Mouse (Mus musculus): ENCODE measurements at regions not wholly inside any gene's neighbourhood (a gene's known extent, or its start where the extent isn't known, plus 50 kb on each side); places are given as distances from the start of the nearest gene placed in this dataset.

DNA sequence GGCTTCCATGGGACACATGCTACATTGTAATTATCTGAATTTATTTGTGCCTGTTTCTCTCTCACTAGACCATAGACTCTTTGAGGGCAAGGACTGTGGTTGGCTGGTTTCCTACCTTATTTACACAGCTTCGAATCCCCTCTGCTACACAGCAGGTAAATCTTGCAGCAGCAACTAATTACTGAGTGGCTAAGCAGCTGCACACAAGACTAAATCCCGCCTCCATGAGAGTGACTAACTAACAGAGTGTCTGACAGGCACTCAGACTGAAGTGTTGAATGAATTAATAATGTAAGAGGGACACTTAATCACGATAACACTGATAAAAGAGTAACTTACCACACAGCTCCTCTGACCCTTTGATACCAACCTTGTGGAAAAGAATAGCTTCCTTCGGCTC, 111.9 kb upstream of the Lrig1 start:
- no peak for DNase-seq

DNA sequence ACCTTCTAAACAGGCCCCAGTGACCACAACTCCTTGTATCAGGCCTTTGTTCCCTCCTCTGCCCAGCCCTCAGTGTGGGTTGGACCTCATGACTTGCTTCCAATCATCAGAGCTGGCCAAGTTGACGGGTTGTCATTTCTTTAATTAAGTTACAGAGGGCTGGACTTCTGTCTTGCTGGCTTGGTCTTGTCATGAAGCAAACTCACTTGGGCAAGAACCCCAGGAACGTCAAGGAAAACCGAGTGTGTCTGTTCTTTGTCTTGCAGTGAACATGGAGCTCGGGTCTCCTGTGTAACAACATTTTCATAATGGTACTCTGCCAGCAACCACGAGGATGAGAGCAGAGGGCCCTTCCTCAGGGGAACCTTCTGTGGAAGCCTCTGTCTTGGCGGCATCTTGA, 107.3 kb upstream of the Lrig1 start:
- no peak for DNase-seq

DNA sequence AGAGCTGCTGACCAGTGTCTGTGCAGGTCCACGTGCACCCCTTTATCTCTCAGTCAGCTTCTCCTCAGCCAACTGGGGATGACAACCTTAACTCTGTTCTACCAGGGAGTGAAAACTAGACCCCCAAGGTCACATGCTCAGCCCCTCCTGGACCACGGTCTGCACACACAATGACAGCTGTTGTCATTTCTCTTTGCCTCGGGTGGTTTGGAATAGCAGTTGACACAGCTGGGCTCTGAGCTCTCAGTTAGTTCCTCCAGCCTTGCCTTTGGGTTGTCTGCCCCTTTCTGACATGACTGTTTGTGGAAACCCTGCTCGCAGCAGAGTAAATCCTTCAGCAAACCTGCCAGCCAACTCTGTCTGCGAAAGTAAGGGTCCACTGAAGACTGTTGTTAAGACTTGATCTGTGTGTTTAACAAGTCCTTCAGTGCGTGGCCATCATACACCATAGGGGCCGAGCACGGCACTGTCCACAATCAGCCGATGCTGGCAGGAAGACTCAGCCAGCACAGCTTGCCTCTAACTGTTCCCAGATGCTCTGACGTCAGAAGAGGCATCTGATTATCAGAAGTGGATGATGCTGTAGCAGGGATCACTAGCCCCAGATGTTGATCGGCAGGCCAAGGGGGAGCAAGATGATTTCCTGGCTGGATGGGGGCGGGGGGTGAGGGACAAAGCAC, 106.7 kb upstream of the Lrig1 start:
- DNase-seq = no peak

DNA sequence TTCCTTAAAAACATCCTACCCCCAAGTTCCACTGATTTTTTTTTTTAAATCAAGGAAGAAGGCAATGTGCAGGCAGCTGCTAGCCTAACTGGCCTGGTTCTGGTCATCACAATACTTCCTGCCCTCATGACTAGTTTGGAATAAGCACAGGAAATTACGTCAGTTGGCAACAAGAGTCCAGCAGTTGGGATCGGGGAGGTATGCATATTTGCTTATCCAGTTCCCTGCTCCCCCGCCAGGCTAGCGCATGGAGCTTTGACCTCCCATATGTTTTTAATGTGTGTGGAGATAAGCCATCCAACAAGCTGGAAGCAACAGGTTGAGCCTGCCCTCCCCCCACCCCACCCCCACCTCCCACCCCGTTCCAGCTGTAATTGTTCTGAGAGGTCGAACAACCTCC, 105.7 kb upstream of the Lrig1 start:
- no peak for DNase-seq

DNA sequence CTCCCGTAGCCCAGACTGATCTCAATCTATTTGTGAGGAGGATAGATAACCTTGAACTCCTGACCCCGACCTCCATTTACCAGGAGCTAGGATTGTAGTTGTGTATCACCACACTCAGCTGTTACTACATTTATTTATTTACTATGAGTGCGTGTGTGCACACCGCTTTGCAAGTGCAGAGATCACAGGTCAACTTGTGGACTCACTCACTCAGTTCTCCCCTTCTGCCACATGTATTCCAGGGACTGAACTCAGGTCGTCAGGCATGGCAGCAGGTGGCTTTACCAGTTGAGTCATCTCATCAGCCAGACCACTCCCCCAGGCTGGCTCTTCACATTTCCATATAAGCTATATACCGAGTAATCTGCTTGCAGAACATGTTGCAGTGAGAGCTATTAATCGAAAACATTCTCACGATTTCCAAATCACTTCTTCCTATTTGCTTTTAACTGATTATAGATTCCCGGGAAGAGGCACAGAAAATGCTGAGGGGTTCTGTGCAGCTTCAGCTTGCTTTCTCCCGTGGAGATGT, 104.4 kb upstream of the Lrig1 start:
- no peak for DNase-seq

DNA sequence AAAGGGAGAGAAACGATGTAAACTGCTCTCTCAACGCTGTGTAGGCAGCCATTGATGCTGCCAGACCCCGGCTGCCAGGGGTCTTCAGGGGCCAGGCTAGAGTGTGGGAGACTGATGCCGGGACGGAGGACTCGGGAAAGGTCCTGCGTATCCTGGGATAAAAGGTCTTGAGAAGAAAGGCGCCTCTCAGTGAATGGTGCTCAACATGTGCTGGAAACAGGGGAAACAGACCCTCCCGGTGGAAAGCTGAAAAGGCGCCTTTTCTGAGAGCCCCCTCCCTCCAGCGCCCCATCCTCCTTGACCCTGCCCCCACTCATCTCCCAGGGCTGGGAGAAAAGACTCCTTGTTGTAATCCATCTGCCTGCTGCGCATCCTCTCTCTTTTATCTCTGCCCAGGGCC, 101.1 kb upstream of the Lrig1 start:
- DNase-seq = no peak

DNA sequence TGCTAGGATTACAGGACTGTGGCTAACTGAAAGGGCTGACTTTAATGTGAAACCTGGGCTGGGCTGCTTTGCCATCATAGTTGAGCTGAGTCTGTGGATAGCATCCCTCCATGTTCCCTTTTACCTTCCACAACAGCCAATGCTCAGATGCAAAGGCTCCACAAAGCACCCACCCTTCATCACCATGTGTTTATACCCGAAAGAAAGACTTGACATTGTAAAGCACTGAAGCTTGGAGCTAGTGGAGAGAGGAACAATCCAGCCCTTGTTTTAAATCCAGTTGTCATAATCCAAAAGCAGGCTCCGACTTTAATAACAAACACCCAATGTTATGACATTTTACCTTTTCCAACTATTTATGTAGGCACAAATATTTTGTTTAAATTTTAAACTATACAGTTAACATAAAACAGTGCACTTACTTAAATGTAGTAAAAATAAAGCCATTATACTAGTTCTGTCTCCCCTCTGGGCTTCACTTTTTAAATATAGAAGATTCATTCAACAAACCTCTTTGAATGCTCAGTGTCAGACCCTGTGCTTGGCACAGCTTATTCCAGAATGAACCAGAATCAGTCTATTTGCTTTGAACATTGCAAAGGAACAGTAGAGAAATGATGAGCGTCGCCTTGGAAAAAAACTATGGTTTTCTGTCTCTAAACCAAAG, 98.7 kb upstream of the Lrig1 start:
- DNase-seq = no peak

DNA sequence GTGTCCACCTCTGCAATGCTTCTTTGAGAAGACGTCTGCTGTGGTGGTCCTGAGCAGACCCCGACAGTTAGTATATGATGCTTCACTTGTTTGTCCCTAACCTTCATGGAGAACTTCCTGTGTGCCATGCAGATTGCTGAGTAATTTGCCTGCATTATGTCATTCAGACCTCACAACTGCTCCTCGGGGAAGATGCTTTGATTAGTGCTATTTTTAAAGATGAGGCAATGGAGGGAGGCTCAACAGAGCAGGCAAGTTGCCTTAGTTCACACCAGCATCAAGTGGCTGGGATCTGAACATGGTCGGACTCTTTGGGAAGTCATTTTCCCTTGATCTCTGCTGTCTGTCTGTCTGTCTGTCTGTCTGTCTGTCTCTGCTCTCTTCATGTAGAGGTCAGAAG, 95.5 kb upstream of the Lrig1 start:
- no peak for DNase-seq

DNA sequence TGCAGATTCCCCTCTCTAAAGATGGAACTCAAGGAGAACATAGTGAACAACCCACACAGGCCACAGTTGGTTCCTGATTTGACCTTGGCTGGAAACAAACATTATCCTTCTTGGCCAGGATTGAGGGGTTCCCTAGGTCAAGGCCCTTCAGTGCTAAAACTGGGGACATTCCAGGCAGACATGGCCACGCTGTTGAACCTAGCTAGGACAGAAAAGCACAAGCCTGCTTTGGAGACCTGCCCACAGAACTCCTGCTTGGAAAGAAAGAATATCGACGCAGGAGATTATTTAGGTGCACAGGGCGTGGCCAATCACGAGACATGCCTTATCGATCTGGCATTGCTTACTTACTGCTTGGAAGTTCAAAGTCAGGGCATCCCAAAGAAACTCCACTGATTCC, 93.6 kb upstream of the Lrig1 start:
- DNase-seq = no peak

DNA sequence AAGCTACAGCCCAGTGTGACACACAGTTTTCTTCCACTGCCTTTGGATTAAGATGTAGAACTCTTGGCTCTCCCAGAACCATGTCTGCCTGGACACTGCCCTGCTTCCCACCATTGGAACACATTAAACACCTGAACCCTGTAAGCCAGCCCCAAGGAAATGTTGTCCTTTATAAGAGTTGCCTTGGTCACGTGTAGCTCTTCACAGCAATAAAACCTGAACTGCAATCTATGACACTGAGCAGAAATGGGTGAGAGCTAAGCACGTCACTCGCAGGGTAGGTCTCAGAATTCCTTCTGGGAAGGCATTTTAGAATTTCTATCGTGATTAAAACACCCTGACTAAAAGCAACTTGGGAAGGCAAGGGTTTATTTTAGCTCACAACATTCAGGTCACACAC, 92.4 kb upstream of the Lrig1 start:
- no peak for DNase-seq

DNA sequence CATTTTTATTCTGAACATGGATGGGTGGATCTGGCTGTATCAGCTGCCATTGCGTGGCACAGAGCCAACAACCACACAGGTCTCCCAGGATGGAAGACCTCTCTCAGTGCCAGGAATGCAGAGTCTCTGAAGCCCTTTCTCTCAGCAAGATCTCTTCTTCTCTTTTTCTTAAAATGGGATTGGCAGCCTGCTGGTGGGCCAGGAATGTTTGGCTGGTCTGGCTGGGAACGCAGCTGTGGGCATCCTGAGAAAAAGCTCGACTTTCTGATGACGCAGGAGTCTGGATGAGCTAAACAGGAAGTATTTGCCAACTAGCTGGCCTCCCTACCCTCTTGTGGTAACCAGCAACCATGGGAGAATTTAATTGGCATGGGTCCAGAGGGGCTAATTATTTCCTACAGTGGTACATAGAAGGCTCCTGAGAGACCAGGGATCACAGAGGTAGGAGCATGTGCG, 89.4 kb upstream of the Lrig1 start:
- no peak for DNase-seq

DNA sequence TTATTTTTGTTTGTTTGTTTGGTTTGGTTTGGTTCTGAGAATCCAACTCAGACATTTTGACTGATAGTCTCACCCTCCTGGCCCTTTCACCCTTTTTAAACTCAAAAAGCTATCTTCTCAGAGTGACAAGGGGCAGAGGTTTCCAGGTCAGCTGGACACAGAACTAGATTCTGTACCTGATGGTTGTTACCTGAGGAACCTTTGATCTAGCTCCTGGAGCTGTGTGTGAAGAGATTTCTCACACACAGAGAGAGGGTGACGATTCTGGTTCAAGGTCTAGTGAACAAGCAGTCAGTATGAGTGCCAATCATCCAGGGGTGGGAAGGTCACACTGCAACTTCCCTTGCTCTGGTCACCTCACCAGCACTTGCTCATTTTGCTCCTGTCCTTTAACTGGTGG, 83.5 kb upstream of the Lrig1 start:
- DNase-seq = no peak

DNA sequence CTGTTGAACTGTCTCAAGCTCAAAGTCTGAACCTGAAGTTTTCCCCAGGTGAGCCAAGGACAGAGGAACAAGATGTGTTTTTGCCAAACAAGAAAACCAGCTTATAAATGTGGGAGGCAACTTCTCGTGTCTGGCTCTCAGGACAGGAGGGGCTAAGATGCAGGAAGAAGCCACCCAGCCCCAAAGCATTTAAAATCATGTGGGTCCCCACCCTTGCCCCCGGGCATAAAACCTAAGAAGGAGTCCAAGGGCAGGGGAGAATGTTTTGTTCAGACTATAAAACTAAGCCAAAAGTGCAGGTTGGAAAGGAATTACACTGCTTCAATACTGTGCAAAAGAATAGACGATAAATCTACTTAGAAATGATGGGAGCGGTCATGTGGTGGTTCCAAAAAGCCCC, 80.7 kb upstream of the Lrig1 start:
- DNase-seq = no peak

DNA sequence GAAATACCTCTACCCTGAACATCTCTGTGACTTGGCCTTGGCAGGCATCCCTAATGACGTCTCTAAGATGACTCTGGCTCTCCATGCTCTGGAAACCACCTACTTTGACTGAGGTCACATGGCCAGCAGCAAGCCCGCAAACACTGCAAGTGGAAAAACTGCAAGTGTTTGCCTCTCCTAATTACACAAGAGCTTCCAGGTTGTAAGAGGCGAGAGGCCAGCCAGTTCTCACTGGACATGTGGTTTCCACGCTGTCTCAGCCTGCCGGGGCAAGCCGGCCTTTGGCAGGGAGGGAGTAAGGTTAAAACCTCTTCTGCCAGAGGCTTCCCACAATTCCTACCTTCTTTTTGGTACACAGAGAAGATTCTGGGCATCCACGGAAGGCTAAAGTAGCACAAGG, 79.9 kb upstream of the Lrig1 start:
- DNase-seq = no peak

DNA sequence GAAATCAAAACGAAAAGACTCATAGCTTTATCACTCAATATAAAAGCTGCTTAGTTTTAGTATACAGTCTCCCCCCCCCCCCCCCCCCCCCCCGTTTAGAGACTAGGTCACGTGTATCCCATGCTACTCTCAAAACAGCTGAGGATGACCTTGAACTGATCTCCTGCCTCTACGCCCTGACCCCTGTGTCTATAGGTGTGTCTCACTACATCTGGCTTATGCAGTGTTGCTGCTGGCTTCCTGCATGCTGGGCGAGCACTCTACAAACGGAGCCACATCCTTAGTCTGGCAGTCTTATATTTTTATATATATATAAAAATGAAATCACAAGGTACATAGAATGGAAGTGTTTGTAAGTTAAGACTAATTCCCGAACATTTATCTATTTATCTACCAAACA, 79.3 kb upstream of the Lrig1 start:
- no peak for DNase-seq

DNA sequence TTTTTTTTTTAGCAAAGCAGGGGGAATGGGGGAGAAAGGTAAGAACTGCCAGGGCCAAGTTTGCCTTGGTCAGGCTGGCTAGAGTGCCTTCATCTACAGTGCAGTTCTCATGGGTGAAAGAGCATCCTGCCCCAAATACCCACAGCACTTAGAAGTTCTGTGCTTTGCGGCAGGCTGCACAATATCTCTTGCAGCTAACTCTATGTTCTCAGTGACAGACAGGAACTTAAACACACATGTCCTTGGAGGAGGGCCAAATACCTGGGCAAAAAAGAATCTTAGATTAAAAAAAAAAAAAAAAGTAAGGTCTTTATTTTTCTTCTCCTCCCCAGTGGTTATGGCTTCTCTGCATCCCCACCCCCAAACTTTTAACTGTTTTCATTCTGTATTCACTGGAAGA, 78.8 kb upstream of the Lrig1 start:
- DNase-seq = no peak

DNA sequence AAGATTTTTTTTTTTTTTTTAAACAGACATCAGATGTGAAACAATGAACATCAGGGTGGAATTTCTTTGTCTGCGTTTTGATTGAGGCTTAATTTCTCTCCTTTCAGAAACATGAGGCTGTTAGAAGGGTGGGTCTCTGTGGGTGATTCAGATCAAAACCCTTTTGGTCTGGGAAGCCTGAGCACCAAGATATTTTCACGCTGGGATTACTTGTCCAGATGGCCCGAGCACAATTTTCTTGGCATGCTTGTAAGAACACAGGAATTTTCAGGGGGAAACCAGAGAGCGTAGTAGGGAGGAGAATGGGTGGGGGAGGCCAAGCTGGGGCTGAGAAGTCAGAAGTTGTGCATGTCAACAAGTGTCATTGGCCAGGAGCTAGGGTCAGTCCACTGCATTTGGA, 76.6 kb upstream of the Lrig1 start:
- DNase-seq = no peak

DNA sequence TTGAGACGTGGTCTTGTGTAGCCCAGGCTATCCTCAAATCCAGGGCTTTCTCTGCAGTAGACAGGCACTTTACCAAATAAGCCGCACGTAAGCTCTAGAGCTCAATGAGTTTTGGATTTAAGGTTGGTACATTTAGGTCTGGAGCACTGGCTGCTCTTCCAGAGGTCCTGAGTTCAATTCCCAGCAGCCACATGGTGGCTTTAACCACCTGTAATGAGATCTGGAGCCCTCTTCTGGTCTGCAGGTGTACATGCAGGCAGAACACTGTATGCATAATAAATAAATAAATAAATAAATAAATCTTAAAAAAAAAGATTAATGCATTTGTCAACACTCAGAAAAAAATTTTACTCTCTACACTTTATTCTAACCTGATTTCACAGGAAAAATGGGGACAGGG, 74.9 kb upstream of the Lrig1 start:
- no peak for DNase-seq

DNA sequence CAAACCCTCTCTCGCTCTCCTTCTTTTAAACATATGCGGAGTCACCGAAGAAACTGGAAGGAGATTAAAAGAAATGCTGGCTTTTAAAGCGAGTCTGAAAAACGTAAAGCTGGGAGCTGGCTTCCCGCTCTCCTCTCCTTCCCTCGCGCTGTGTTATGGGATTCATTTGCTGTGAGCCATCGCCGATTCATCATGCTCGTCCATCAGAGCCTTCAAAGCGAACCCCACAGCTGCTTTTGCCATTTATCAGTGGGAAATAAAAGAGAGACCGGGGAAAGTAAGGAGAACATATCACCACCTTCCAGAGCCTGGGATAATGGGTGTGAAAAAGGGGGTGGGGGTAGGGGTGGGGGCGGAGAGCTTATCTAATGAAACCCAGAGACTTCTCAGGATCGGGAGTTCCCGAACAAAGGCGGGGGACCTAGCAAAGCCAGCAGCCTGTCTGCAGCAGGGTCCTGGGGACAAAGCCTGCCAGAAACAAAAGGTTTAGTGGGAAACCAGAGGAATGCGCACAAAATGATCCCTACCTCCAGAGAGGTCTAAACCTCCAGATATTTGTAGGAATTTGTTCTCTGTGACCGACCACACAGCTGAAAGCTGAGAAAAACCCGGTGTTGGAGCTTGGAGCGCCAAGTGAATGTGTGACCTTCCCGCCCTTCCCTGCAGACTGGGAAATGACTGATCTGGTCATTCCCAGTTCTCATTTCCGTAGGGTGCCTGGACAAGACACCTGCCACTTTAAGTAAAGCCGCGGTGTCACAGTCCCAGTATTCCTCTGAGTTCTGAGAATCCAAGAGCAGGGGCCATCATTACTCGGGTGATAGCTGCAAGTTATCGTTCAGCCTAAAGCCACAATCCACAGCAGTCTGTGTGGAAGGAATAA, 73.9 kb upstream of the Lrig1 start:
- DNase-seq = no peak

DNA sequence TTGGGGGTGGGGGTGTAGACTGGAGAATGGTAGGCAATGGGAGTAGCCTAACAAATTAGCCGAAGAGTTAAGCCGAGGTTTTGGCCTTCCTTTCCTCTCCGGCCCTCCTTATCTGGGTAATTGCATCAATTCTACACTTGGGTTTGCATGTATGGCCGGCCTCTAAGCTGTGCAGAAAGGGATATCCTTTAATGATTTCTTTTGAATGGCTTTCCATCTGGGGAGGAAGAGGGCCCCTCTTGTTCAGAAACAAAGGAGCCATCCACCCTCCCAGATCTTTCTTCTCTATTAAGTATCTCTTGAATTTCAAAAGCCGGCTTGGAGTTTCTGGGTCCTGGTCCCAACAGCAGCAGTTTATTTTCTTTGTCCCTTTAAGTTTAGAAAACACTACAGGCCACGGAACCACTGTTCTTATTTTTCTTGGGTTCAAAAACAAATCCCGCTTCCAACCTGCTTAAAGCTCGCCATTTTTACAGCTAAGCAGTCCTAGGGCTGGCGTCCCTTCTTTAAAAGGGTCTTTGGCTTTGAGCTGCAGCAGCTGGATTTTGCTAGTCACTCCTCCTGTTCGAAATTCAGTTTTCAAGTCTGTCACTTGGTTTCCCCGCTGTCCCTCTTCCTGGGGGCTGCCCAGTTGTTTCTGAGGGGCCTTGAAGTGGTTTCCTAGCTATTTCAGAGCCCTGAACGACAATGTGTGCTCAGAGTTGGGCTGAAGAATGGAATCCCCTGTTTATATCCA, 73.1 kb upstream of the Lrig1 start:
- no peak for DNase-seq

DNA sequence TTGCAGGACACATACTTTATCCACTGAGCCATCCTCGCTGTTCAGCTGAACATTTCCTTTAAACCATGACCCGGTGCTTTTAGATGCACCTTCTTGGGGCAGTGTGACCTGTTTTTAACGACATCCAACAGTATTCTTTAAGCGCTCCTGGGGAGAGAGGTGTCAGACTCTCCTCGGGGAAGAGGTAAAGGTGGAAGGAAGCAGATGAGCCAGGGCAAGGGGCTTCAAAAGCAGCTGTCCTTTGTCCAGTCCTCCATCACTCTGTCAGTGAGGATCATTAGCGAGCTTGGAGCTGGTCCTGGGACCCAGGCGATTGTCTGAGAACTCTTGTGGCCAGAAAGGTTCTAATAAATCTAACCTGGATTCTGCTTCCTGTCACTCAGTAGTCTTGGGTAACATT, 72.4 kb upstream of the Lrig1 start:
- no peak for DNase-seq

DNA sequence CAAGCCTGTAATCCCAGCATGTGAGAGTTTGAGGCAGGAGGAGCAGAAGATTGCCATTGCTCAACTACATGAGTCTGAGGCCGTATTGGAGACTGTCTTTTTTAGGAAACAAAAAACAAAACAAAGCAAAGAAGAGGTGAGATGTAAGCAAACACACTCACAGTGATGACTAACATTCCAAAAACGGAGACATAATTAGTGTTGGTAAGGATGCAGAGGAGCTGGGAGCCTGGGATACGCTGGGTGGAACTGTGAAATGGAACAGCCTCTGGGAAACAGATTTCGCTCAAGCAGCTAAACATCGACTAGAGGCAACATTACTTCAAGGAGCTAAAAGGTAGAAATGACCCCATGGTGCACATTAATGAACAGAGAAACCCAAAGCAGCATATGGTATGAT, 68.3 kb upstream of the Lrig1 start:
- no peak for DNase-seq

DNA sequence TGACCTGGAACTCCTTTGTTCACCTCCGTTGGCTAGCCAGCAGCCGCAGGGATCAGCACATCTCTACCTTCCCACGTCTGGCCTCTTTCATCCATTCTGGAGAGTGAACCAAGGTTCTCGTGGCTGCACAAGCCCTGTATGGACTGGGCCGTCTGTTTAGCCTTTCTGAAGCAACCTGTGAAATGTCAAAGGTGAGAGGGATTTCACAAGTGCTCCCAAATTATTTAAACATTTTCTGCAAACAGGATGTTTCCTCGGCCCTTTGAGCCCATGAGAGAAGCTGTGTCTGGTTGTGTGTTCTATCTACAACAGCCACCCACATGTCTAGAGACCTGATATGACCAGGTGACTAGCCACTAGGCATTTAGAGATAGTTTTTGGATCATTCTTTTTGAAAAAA, 65.8 kb upstream of the Lrig1 start:
- no peak for DNase-seq

Measured in thymus, postnatal 25 days (tissue).